Mouse (Mus musculus) cortical plate, adult 2 months (tissue): ENCODE measurements around the gene Radil. TPM values are rescaled to one million over a fixed set of nuclear protein-coding genes. Genes with fewer than 3 reads are reported as not detected.

Experiments used
- H3K27ac ChIP-seq: fragments of 200-500 bp; 2 replicates; pipeline ENCODE4 v1.5.1; 2012; ENCODE audit warnings: low read length, control low read depth, inconsistent platforms; ENCODE audit not compliant: insufficient read depth
- H3K4me1 ChIP-seq: fragments of 200-500 bp; 2 replicates; pipeline ENCODE4 v1.6.1; 2011; ENCODE audit warnings: low read length; ENCODE audit not compliant: control insufficient read depth, insufficient read depth
- H3K4me3 ChIP-seq: fragments of 200-500 bp; 2 replicates; pipeline ENCODE4 v1.5.1; 2011; ENCODE audit warnings: mild to moderate bottlenecking, low read length, control low read depth; ENCODE audit not compliant: insufficient read depth
- CTCF ChIP-seq: fragments of 200-500 bp; IDR thresholded peaks from 2 replicates; pipeline ENCODE4 v1.5.1; 2011; ENCODE audit warnings: mild to moderate bottlenecking, control low read depth, low read length; ENCODE audit not compliant: insufficient read depth; ENCODE audit errors: extremely low read depth
- POLR2A ChIP-seq: fragments of 200-500 bp; IDR thresholded peaks from 2 replicates; pipeline ENCODE4 v1.6.1; 2011; ENCODE audit warnings: mild to moderate bottlenecking, low read length, control low read depth; ENCODE audit not compliant: insufficient read depth; ENCODE audit errors: extremely low read depth
- polyA plus RNA-seq: library from polyadenylated mRNA; depleted of rRNA; stranded (reverse); fragments of >200 nt; gene quantifications from 2 replicates; pipeline ENCODE4 v1.2.3, GENCODE M21; 2012

The Radil gene
- polyA plus RNA-seq, 1 experiment: 17.7 TPM

GRCm38 (mm10) chr5:142493307-142493706, 57.6 kb downstream of the Radil start:
- Histone ChIP-seq H3K4me1 (no peaks in the 10 kb centered on the region), H3K27ac (no peak overlapping the region), H3K4me3 (no peak overlapping the region)
- TF ChIP-seq CTCF: no peak
- no peak for TF ChIP-seq POLR2A

GRCm38 (mm10) chr5:142489955-142490707, 60.8 kb downstream of the Radil start:
- Histone ChIP-seq H3K4me1 (no peaks in the 10 kb centered on the region), H3K27ac (no peak overlapping the region), H3K4me3 (no peak overlapping the region)
- TF ChIP-seq CTCF: no peak
- no peak for TF ChIP-seq POLR2A

GRCm38 (mm10) chr5:142486654-142487053, 64.2 kb downstream of the Radil start:
- Histone ChIP-seq H3K4me3 (no peak overlapping the region), H3K27ac (no peak overlapping the region), H3K4me1 (no peaks in the 10 kb centered on the region)
- TF ChIP-seq POLR2A (no peak), CTCF (no peak)

- H3K4me3 ChIP-seq: no peak overlapping the region
- H3K4me1 ChIP-seq: no peaks in the 10 kb centered on the region
- no peak overlapping the region for H3K27ac ChIP-seq
- TF ChIP-seq POLR2A (no peak), CTCF (no peak)
Observed at GRCm38 (mm10) chr5:142483581-142483980, 67.3 kb downstream of the Radil start.

GRCm38 (mm10) chr5:142482512-142482911, 68.4 kb downstream of the Radil start:
- peak; percentile 53 for TF ChIP-seq CTCF
- TF ChIP-seq POLR2A: no peak
- H3K27ac ChIP-seq: no peak overlapping the region
- H3K4me1 ChIP-seq: no peaks in the 10 kb centered on the region
- no peak overlapping the region for H3K4me3 ChIP-seq

- Histone ChIP-seq H3K4me1 (no peaks in the 10 kb centered on the region), H3K27ac (no peak overlapping the region), H3K4me3 (no peak overlapping the region)
- TF ChIP-seq CTCF (peak; percentile 90), POLR2A (no peak)
Observed at GRCm38 (mm10) chr5:142478829-142479435, 72.0 kb downstream of the Radil start.

GRCm38 (mm10) chr5:142477866-142478615, 72.9 kb downstream of the Radil start:
- 0 out of 2 replicates have a peak, but pooled peaks cover 1% of the 10 kb centered on the region for H3K4me1 ChIP-seq
- H3K4me3 ChIP-seq: no peak overlapping the region
- TF ChIP-seq POLR2A: no peak
- TF ChIP-seq CTCF: no peak
- H3K27ac ChIP-seq: no peak overlapping the region

- Histone ChIP-seq H3K4me3 (no peak overlapping the region), H3K27ac (no peak overlapping the region), H3K4me1 (0 out of 2 replicates have a peak, but pooled peaks cover 1% of the 10 kb centered on the region)
- TF ChIP-seq CTCF (no peak), POLR2A (no peak)
Observed at GRCm38 (mm10) chr5:142477346-142477745, 73.6 kb downstream of the Radil start.

GRCm38 (mm10) chr5:142475669-142476068, 75.2 kb downstream of the Radil start:
- H3K27ac ChIP-seq: no peak overlapping the region

More at GRCm38 (mm10) chr5:142475669-142476068, 75.2 kb downstream of the Radil start:
- no peak for TF ChIP-seq CTCF
- TF ChIP-seq POLR2A: no peak
- Histone ChIP-seq H3K4me3 (no peak overlapping the region), H3K4me1 (0 out of 2 replicates have a peak, but pooled peaks cover 1% of the 10 kb centered on the region)
